17 mouse cellular contexts compared by ENCODE assay signal in the genomic region with DNA sequence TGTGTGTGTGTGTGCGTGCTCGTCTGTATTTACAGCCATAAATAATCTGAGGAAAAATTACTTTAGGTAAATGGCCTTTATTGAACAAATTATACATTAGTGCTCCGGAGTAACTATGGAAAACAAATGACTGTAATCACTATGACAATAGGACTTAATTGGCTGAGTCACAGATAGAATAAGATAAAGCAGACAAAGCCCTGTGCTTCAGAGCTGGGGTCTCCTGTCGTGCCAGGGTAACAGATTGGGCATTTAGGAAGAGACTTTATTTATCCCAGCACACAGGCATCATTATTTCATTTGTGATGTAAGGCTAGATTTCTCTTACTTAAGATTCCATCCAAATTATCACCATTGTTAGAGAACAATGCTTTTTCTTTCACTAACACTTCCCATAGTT.
DNase-seq lines count a peak whose midpoint lies in the region; ATAC-seq lines count a peak whose summit lies in the region.
"Had no signal": no experiment of that assay in that cellular context is flagged by ENCODE, and none has a peak within 500 bp of the region (broad histone marks: within the 10 kb centered on the region; RNA-seq: fewer than 3 reads in every experiment).

No protein-coding gene starts in this region.

- no peaks in the 10 kb centered on the region for H3K36me3 ChIP-seq in forebrain, embryonic 13.5 days (ENCODE audit: poor library complexity, severe bottlenecking)
- no peaks in the 10 kb centered on the region for H3K36me3 ChIP-seq in forebrain, embryonic 10.5 days (replicated peaks)
- no peaks in the 10 kb centered on the region for H3K36me3 ChIP-seq in neural tube, embryonic 12.5 days
- H3K36me3 ChIP-seq in heart, embryonic 11.5 days (ENCODE audit: control insufficient read depth, insufficient read depth, low read length): no peaks in the 10 kb centered on the region
- H3K36me3 ChIP-seq: embryonic facial prominence, embryonic 10.5 days; heart, embryonic 12.5 days had no signal

- H3K9ac ChIP-seq in forebrain, embryonic 13.5 days: no peak overlapping the region
- H3K9ac ChIP-seq in neural tube, embryonic 12.5 days: no peak overlapping the region
- no peak overlapping the region for H3K9ac ChIP-seq in heart, embryonic 11.5 days (ENCODE audit: low read depth, low read length)
- H3K9ac ChIP-seq: heart, embryonic 12.5 days had no signal

- 32% methylated on average over 4 of the region's 4 CpGs for WGBS in forebrain, embryonic 13.5 days
- WGBS in forebrain, embryonic 10.5 days: 58% methylated on average over 4 of the region's 4 CpGs
- 44% methylated on average over 4 of the region's 4 CpGs for WGBS in neural tube, embryonic 12.5 days
- 69% methylated on average over 4 of the region's 4 CpGs for WGBS in heart, embryonic 11.5 days (ENCODE audit: insufficient replicate concordance)

- DNase-seq in forebrain, embryonic 10.5 days (ENCODE audit: extremely low spot score, low spot score): no peak
- no peak for DNase-seq in neural tube, embryonic 10.5 days (ENCODE audit: extremely low spot score, low spot score)
- DNase-seq in retina, embryonic 14.5 days (ENCODE audit: low spot score): peak; percentile 38
- DNase-seq in cerebellum, adult 9-11 months: no peak
- DNase-seq: adrenal gland, postnatal 10 days; cerebellum, adult 18-20 months; cerebellum, postnatal 10 days; gastrocnemius, postnatal 14 days; heart, adult 2 months; heart, postnatal 36 days; kidney, adult 11 months had no signal

- H3K27me3 ChIP-seq in forebrain, embryonic 13.5 days: no peaks in the 10 kb centered on the region
- no peaks in the 10 kb centered on the region for H3K27me3 ChIP-seq in forebrain, embryonic 10.5 days (ENCODE audit: poor library complexity, severe bottlenecking)
- H3K27me3 ChIP-seq in neural tube, embryonic 12.5 days (replicated peaks): no peaks in the 10 kb centered on the region
- H3K27me3 ChIP-seq in heart, embryonic 11.5 days (ENCODE audit: control insufficient read depth, insufficient read depth, low read length): no peaks in the 10 kb centered on the region
- H3K27me3 ChIP-seq: heart, embryonic 12.5 days had no signal

- H3K9me3 ChIP-seq in forebrain, embryonic 13.5 days (replicated peaks): no peaks in the 10 kb centered on the region
- H3K9me3 ChIP-seq in forebrain, embryonic 10.5 days: no peaks in the 10 kb centered on the region
- no peaks in the 10 kb centered on the region for H3K9me3 ChIP-seq in neural tube, embryonic 12.5 days
- no peaks in the 10 kb centered on the region for H3K9me3 ChIP-seq in heart, embryonic 11.5 days (replicated peaks; ENCODE audit: control insufficient read depth, low read length)
- H3K9me3 ChIP-seq: embryonic facial prominence, embryonic 10.5 days; heart, embryonic 12.5 days had no signal

- no peak overlapping the region for H3K4me3 ChIP-seq in forebrain, embryonic 13.5 days
- H3K4me3 ChIP-seq in forebrain, embryonic 10.5 days: no peak overlapping the region
- no peak overlapping the region for H3K4me3 ChIP-seq in neural tube, embryonic 12.5 days
- no peak overlapping the region for H3K4me3 ChIP-seq in heart, embryonic 11.5 days (ENCODE audit: low read depth, low read length)
- H3K4me3 ChIP-seq: embryonic facial prominence, embryonic 10.5 days; heart, adult 2 months; heart, embryonic 12.5 days had no signal

- ATAC-seq in forebrain, embryonic 13.5 days: peak; percentile 59
- peak; percentile 56; the same call in 1 of the 2 replicates for ATAC-seq in neural tube, embryonic 12.5 days (ENCODE audit: low FRiP score, low read depth)
- ATAC-seq in heart, embryonic 11.5 days (replicated peaks; ENCODE audit: insufficient number of reproducible peaks, low FRiP score, low TSS enrichment): no peak
- ATAC-seq: hindbrain, embryonic 16.5 days had no signal

- no peak overlapping the region; the same call in 1 of the 2 replicates for H3K27ac ChIP-seq in forebrain, embryonic 13.5 days
- no peak overlapping the region for H3K27ac ChIP-seq in forebrain, embryonic 10.5 days
- no peak overlapping the region for H3K27ac ChIP-seq in neural tube, embryonic 12.5 days
- H3K27ac ChIP-seq in heart, embryonic 11.5 days (ENCODE audit: low read depth, low read length): no peak overlapping the region
- H3K27ac ChIP-seq: embryonic facial prominence, embryonic 10.5 days; heart, adult 2 months had no signal

- H3K4me2 ChIP-seq in forebrain, embryonic 13.5 days: no peak overlapping the region
- no peak overlapping the region for H3K4me2 ChIP-seq in neural tube, embryonic 12.5 days (replicated peaks)
- H3K4me2 ChIP-seq in heart, embryonic 11.5 days: no peak overlapping the region
- H3K4me2 ChIP-seq: heart, embryonic 12.5 days had no signal

- H3K4me1 ChIP-seq in forebrain, embryonic 13.5 days: peaks cover 23% of the 10 kb centered on the region
- H3K4me1 ChIP-seq in forebrain, embryonic 10.5 days: peaks cover 30% of the 10 kb centered on the region
- H3K4me1 ChIP-seq in neural tube, embryonic 12.5 days: no peaks in the 10 kb centered on the region
- no peaks in the 10 kb centered on the region for H3K4me1 ChIP-seq in heart, embryonic 11.5 days (ENCODE audit: control insufficient read depth, insufficient read depth, low read length)
- H3K4me1 ChIP-seq: embryonic facial prominence, embryonic 10.5 days; heart, embryonic 12.5 days had no signal
